Mouse (Mus musculus): ENCODE measurements at regions not wholly inside any gene's neighbourhood (a gene's known extent, or its start where the extent isn't known, plus 50 kb on each side); places are given as distances from the start of the nearest gene placed in this dataset.

- TF ChIP-seq POLR2A (IDR thresholded peaks at IDR 0.05; ENCODE audit: borderline replicate concordance, extremely low read depth, insufficient read depth, insufficient read length, poor library complexity, severe bottlenecking): no peak
- TF ChIP-seq CTCF (IDR thresholded peaks at IDR 0.05; ENCODE audit: borderline replicate concordance, extremely low read depth, insufficient read depth, insufficient read length): no peak
These were observed 68.6 kb upstream of the Pced1b start for GRCm38 (mm10) chr15:97178286-97178685.
